Mouse (Mus musculus) G1E-ER4 (cell line): Measurements from ENCODE around the gene Gm45844. TPM values are rescaled to one million over a fixed set of nuclear protein-coding genes. Genes with fewer than 3 reads are reported as not detected.
"Not testable (repeated sequence)": the region's sequence is repeated elsewhere in the genome, so short reads cannot be mapped to it uniquely, and the experiment has no call there.

Experiments used
- GATA1 ChIP-seq: IDR thresholded peaks from one replicate; pipeline ENCODE4 v1.8.0; 2012; ENCODE audit warnings: low read length, inconsistent platforms
- polyA plus RNA-seq: library from polyadenylated mRNA; stranded (reverse); fragments of >175 nt; gene quantifications from 2 replicates; pipeline ENCODE4 v1.2.3, GENCODE M21; 2012

The Gm45844 gene
- 0.17 and 0.21 TPM in 2 replicates for polyA plus RNA-seq

- TF ChIP-seq GATA1: not testable (repeated sequence)
Observed at GRCm38 (mm10) chr7:7277966-7278567, at the start of gene Gm45844. Gene Gm45844, minus strand, starts transcription at chr7:7278289.

- no peak for TF ChIP-seq GATA1
Observed at GRCm38 (mm10) chr7:7295595-7295994, 17.5 kb upstream of the Gm45844 start.

- no peak for TF ChIP-seq GATA1
Observed at GRCm38 (mm10) chr7:7281383-7281782, 3.3 kb upstream of the Gm45844 start.

- TF ChIP-seq GATA1: not testable (repeated sequence)
Observed at GRCm38 (mm10) chr7:7247228-7247627, 30.9 kb downstream of the Gm45844 start, which contains the start of gene Vmn2r29. Gene Vmn2r29, minus strand, starts transcription at chr7:7247328.

- TF ChIP-seq GATA1: not testable (repeated sequence)
Observed at GRCm38 (mm10) chr7:7209313-7210151, 68.6 kb downstream of the Gm45844 start, which contains the start of gene Zfp772. Gene Zfp772, minus strand, starts transcription at chr7:7209998.

GRCm38 (mm10) chr7:7188191-7188942 lies 89.7 kb downstream of the Gm45844 start:
- TF ChIP-seq GATA1: no peak

GRCm38 (mm10) chr7:7187417-7188190 lies 90.5 kb downstream of the Gm45844 start:
- TF ChIP-seq GATA1: no peak

- no peak for TF ChIP-seq GATA1
Observed at GRCm38 (mm10) chr7:7185897-7186296, 92.2 kb downstream of the Gm45844 start.

GRCm38 (mm10) chr7:7171227-7172147 lies 106.6 kb downstream of the Gm45844 start, which contains the start of gene Zfp418:
Gene Zfp418, plus strand, starts transcription at chr7:7171330.
- TF ChIP-seq GATA1: no peak

Other genes starting within 250 kb of the Gm45844 start
- gene Zfp954, start 156.8 kb downstream of the Gm45844 start, polyA plus RNA-seq: 2.1 and 3.6 TPM in 2 replicates
- gene Zfp773, start 141.5 kb downstream of the Gm45844 start, polyA plus RNA-seq: 0.08 and 0.25 TPM in 2 replicates
- gene Zfp418, start 107.0 kb downstream of the Gm45844 start, polyA plus RNA-seq: 0.21 and 0.25 TPM in 2 replicates
- 0.13 and 0.25 TPM in 2 replicates for gene Zfp772, start 68.3 kb downstream of the Gm45844 start, polyA plus RNA-seq
- not detected in 2 replicates for gene Vmn2r29, start 31.0 kb downstream of the Gm45844 start, polyA plus RNA-seq
- 5.0 and 6.1 TPM in 2 replicates for gene Clcn4, start 22.6 kb upstream of the Gm45844 start, polyA plus RNA-seq
- not detected in 2 replicates for gene Vmn2r30, start 59.3 kb upstream of the Gm45844 start, polyA plus RNA-seq
- 0.33 and 0.61 TPM in 2 replicates for gene Gm45783, start 96.3 kb upstream of the Gm45844 start, polyA plus RNA-seq
- gene Vmn2r31, start 121.4 kb upstream of the Gm45844 start, polyA plus RNA-seq: not detected in 2 replicates
- not detected in 2 replicates for gene Vmn2r32, start 201.7 kb upstream of the Gm45844 start, polyA plus RNA-seq